Mouse (Mus musculus): ENCODE data around the gene Arf3.

Gene Arf3

DNA sequence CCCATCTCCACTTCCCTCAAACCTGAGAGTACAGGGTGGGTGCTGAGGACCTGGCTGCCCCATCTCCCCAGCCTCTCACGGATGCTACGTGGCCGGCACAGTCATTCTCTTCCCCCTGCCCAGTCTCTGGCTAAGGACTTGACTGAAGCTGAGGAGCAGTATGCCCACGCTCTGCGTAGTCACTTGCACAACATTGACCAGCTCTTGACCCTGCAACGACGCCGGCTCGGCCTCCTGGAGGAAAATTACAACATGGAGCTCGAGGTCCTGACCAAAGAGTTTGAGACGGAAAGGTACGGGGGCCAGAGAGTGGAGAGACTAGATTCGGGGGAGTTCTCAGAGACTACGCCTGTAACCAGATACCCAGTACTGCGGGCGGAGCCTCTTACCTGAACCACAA lies 45.7 kb downstream of the Arf3 start:
- DNase-seq = no peak

DNA sequence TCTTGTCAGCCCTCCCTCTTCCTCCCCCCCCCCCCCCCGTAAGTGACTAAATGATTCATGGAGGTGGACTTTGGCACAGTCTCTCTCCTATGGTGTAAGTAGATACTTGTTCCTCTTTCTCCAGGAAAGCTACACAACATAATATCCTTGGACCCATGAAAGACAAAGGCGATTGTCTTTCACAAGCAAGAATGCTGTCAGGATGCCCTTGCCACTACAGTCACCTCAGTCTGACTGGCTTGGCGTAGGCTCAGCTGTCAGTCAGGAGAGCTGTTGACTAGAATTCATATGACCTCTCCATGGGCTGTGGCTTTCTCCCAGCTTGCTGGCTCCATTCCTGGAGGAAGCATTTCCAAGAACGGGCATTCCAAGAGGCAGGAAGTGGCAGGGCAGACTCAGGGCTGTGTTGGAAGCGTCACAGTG lies 48.8 kb downstream of the Arf3 start:
- peak; percentile 56 for DNase-seq

DNA sequence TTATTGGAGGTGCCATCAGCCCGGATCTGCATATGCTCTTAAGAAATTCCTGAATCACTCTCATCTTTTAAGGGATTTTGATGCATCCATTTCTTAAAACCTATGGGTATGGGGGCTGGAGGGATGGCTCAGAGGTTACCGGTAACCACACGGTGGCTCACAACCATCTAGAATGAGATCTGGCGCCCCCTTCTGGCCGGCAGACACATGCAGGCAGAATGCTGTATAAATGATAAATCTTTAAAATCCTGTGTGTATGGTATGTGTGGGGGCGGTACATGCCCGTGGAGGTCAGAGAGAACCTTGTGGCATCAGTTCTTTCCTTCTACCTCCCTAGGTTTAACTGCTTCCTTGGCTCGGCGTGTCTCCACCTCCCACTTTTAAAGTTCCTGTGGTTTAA lies 52.6 kb downstream of the Arf3 start:
- DNase-seq = peak; percentile 73

DNA sequence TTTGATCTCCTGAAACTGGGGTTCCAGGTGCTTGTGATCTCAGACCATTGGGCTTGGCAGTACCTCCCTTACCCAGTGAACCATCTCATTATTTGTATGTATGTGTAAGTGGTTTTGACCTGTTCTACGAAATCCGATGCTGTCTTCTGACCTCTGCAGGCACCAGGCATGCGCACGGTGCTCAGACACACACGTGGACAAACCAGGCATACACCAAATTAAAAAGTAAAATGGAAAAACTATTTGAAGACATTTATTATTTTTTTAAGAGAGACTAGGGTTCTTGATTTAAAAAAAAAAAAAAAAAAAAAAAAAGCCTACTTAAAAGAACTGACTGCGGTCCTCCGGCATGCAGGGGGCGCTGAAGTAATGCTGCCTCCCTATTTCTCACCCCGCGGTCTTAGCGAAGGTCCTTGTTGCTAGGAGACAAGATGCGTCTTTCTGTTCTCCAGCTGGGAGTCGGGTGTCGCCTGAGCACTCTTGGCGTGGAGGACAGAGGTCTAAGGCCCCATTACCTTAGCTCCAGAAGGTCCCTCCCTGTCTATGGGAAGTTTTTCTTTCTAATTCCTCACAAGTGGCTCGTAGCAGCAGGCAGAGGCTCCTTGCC lies 55.1 kb downstream of the Arf3 start, which contains the start of gene Ccdc65:
Gene Ccdc65, plus strand, starts transcription at position 442 of the 607 bp plus-strand sequence.
- DNase-seq = peak; percentile 91

- no peak for DNase-seq
Observed at GRCm38 (mm10) chr15:98704312-98704711, 58.7 kb downstream of the Arf3 start.

- peak; percentile 91 for DNase-seq
Observed at GRCm38 (mm10) chr15:98699190-98700105, 63.6 kb downstream of the Arf3 start.

- no peak for DNase-seq
Observed at GRCm38 (mm10) chr15:98696216-98696615, 66.8 kb downstream of the Arf3 start.

DNA sequence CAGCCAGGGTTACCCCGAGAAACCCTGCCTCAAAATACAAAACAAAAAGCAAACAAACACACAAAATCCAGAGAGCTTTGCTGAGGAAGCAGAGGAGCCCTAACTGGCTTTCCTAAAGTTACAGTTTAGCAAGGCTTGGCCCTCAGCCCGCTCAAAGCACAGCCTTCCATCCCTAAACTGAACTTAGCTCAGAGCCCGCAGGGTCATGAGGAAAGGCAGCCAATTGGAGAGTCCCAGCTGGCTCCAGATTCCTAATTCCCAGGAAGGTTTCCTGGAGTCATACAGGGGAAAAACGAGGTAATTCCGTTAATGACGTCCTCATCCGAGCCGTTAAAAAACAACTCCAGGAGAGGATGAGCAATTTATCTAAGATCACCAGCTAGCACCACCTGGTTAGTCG lies 67.3 kb downstream of the Arf3 start:
- peak; percentile 86 for DNase-seq

- DNase-seq = peak; percentile 79
Observed at GRCm38 (mm10) chr15:98692171-98692715, 70.8 kb downstream of the Arf3 start.

DNA sequence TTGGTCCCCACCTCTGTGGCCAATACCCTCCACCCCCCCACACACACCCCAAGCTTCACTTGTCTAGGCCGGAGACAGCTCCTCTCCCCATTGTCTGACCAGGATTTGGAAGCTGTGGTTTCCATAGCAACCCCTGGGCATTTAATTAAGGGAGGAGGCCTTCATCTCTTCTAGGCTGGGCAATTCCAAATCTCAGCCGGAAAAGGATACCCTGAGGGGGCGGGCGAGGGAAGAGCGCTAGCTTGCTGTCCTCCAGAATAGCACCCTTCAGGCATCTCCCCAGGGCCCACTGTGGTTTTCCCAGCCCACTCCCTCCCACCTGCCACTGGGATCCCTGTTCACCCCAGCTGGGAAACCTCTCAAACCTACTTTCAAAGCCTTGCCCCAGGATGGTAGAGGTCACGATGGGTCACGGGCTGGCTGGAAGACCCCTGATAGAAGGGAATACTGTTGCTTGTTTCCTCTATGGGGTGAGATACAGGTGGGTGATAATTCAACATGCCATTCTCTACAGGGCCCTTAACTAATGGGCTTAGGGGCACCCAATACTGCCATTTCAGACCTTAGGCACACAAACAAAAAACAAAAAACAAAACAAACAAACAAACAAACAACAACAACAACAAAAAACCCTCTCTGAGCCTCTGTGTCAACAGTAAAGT lies 71.4 kb downstream of the Arf3 start:
- peak; percentile 43 for DNase-seq

- DNase-seq = no peak
Observed at GRCm38 (mm10) chr15:98689682-98690081, 73.3 kb downstream of the Arf3 start.
